Mouse (Mus musculus): ENCODE measurements around the gene Sde2. TPM values are rescaled to one million over a fixed set of nuclear protein-coding genes. Genes with fewer than 3 reads are reported as not detected.
"Not testable (repeated sequence)": the region's sequence is repeated elsewhere in the genome, so short reads cannot be mapped to it uniquely, and the experiment has no call there.

The Sde2 gene
- polyA plus RNA-seq, 1 experiment from 2014 or later = 47.0 TPM

GRCm38 (mm10) chr1:180836467-180836866 lies 14.5 kb upstream of the Sde2 start:
- not testable (repeated sequence) for H3K27me3 ChIP-seq; H3K4me3 ChIP-seq; H3K36me3 ChIP-seq; H3K4me1 ChIP-seq; H3K4me2 ChIP-seq (replicated peaks); H3K9me3 ChIP-seq; H3K9ac ChIP-seq; ATAC-seq (ENCODE audit: insufficient number of reproducible peaks, insufficient read depth, low FRiP score, low TSS enrichment); H3K27ac ChIP-seq
- 86% methylated on average over 8 of the region's 8 CpGs for WGBS

GRCm38 (mm10) chr1:180837186-180837585 lies 13.7 kb upstream of the Sde2 start:
- Histone ChIP-seq H3K36me3 (no peaks in the 10 kb centered on the region), H3K27me3 (no peaks in the 10 kb centered on the region), H3K27ac (no peak overlapping the region), H3K4me1 (no peaks in the 10 kb centered on the region), H3K4me3 (no peak overlapping the region), H3K9me3 (no peaks in the 10 kb centered on the region), H3K4me2 (replicated peaks) (no peak overlapping the region), H3K9ac (no peak overlapping the region)
- 86% methylated on average over 5 of the region's 5 CpGs for WGBS
- no peak for ATAC-seq (ENCODE audit: insufficient number of reproducible peaks, insufficient read depth, low FRiP score, low TSS enrichment)

DNA sequence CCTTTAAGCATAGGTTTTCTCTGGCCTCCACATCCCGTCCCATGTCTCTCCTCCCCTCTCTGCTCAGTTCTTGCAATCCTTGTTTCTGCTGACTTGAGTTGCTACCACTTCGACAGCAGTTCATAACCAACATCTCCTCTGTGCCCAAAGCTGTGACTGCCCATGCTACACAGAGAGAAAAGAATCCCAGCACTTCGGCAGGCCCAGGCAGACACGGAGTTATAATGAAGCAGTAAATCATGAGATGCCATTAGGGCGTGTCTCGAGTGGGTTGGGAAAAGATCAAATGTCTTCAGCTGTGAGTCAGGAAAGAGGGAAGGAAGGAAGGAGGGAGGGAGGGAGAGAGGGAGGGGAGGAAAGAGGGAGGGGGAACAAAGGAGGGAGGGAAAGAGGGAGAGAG lies 12.9 kb upstream of the Sde2 start:
- H3K27me3 ChIP-seq = no peaks in the 10 kb centered on the region

GRCm38 (mm10) chr1:180839201-180839910 lies 11.6 kb upstream of the Sde2 start:
- Histone ChIP-seq H3K27ac (no peak overlapping the region), H3K4me3 (no peak overlapping the region), H3K9me3 (no peaks in the 10 kb centered on the region), H3K9ac (no peak overlapping the region), H3K4me2 (replicated peaks) (no peak overlapping the region), H3K27me3 (no peaks in the 10 kb centered on the region), H3K4me1 (no peaks in the 10 kb centered on the region), H3K36me3 (no peaks in the 10 kb centered on the region)
- WGBS = 71% methylated on average over 8 of the region's 8 CpGs
- no peak for ATAC-seq (ENCODE audit: insufficient number of reproducible peaks, insufficient read depth, low FRiP score, low TSS enrichment)

More for the DNA sequence above, 12.9 kb upstream of the Sde2 start:
- Histone ChIP-seq H3K4me3 (no peak overlapping the region), H3K9ac (no peak overlapping the region), H3K9me3 (no peaks in the 10 kb centered on the region), H3K27ac (no peak overlapping the region), H3K4me1 (no peaks in the 10 kb centered on the region), H3K4me2 (replicated peaks) (no peak overlapping the region), H3K36me3 (no peaks in the 10 kb centered on the region)
- 25% methylated on average over 6 of the region's 6 CpGs for WGBS
- ATAC-seq (ENCODE audit: insufficient number of reproducible peaks, insufficient read depth, low FRiP score, low TSS enrichment) = no peak

- WGBS = 78% methylated on average over 8 of the region's 8 CpGs
- Histone ChIP-seq H3K4me1 (no peaks in the 10 kb centered on the region), H3K9me3 (no peaks in the 10 kb centered on the region), H3K36me3 (no peaks in the 10 kb centered on the region), H3K27ac (no peak overlapping the region), H3K4me3 (no peak overlapping the region), H3K27me3 (no peaks in the 10 kb centered on the region), H3K4me2 (replicated peaks) (no peak overlapping the region), H3K9ac (no peak overlapping the region)
- no peak for ATAC-seq (ENCODE audit: insufficient number of reproducible peaks, insufficient read depth, low FRiP score, low TSS enrichment)
Observed at GRCm38 (mm10) chr1:180841561-180842300, 9.2 kb upstream of the Sde2 start.

GRCm38 (mm10) chr1:180848114-180848510 lies 2.8 kb upstream of the Sde2 start:
- peak overlapping the region; percentile 10 for H3K9ac ChIP-seq
- H3K27ac ChIP-seq = peak overlapping the region; percentile 98
- no peaks in the 10 kb centered on the region for H3K27me3 ChIP-seq
- 3% methylated on average over 9 of the region's 9 CpGs for WGBS
- H3K36me3 ChIP-seq = no peaks in the 10 kb centered on the region
- peak; percentile 16; the same call in 1 of the 2 replicates for ATAC-seq (ENCODE audit: insufficient number of reproducible peaks, insufficient read depth, low FRiP score, low TSS enrichment)
- H3K4me1 ChIP-seq = peaks cover 25% of the 10 kb centered on the region
- peak overlapping the region; percentile 49 for H3K4me2 ChIP-seq (replicated peaks)
- no peaks in the 10 kb centered on the region for H3K9me3 ChIP-seq
- H3K4me3 ChIP-seq = peak overlapping the region; percentile 20

DNA sequence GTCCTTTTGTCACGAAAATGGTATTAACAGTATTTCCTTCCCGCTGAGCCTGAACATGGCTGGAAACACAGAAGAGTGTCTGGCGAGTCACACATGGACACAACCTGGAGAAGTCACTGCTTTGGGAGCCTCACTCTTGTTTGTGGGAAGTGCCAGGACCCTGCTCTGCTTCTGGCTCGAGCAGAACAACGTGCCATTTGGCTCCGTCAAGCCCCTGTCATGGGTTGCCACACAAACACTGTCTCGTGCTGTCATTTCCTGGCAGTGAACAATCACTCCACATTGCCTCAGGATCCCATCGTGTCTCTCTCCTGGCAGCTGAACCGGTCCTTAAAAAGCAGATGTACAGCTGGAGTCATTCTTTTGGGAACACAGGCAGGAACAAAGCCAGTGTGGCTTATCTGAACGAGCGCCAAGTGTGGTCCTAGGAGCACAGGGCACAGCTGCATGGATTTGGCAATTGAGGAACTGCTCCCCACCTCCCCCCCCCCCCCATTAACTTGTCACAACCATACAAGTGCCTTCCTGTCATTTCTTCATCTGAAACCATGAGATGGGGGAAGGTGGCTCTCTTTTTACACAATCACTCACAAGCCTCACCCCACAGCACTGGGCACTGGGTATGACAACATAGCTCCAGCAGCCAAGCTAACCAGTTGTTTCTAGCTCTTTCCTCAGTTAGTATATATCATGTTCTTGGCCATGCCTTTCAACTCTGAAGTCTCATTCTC lies 2.3 kb upstream of the Sde2 start:
- 23% methylated on average over 11 of the region's 11 CpGs for whole genome bisulfite sequencing
- Histone ChIP-seq H3K27ac (peak overlapping the region; percentile 98), H3K36me3 (no peaks in the 10 kb centered on the region), H3K4me2 (replicated peaks) (peak overlapping the region; percentile 49), H3K9me3 (no peaks in the 10 kb centered on the region), H3K27me3 (no peaks in the 10 kb centered on the region), H3K9ac (peak overlapping the region; percentile 10; the same call in 1 of the 2 replicates), H3K4me3 (peak overlapping the region; percentile 20), H3K4me1 (peaks cover 25% of the 10 kb centered on the region)
- no peak for ATAC-seq (ENCODE audit: insufficient number of reproducible peaks, insufficient read depth, low FRiP score, low TSS enrichment)

GRCm38 (mm10) chr1:180849701-180850301 lies 1.1 kb upstream of the Sde2 start:
- no peak for ATAC-seq (ENCODE audit: insufficient number of reproducible peaks, insufficient read depth, low FRiP score, low TSS enrichment)
- Histone ChIP-seq H3K36me3 (no peaks in the 10 kb centered on the region), H3K4me1 (peaks cover 25% of the 10 kb centered on the region), H3K4me2 (replicated peaks) (peak overlapping the region; percentile 55), H3K9me3 (no peaks in the 10 kb centered on the region), H3K27me3 (no peaks in the 10 kb centered on the region), H3K27ac (peak overlapping the region; percentile 98), H3K4me3 (peak overlapping the region; percentile 66), H3K9ac (peak overlapping the region; percentile 68)
- WGBS = 37% methylated on average over 11 of the region's 11 CpGs

DNA sequence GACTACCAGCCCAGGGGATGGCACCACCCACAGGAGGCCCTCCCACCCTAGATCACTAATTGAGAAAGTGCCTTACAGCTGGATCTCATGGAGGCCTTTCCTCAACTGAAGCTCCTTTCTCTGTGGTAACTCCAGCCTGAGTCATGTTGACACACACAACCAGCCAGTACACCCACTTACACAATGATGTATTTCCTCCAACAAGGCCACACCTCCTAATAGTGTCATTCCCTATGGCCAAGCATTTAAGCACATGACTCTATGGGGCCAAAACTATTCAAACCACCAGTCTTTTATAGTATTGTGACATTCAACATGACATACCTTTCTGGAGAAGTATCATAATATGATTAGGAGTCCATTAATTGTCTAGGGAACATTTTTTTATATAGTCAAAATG lies 7.8 kb downstream of the Sde2 start:
- Histone ChIP-seq H3K9me3 (no peaks in the 10 kb centered on the region), H3K4me1 (no peaks in the 10 kb centered on the region), H3K4me2 (replicated peaks) (no peak overlapping the region), H3K27me3 (no peaks in the 10 kb centered on the region), H3K27ac (no peak overlapping the region), H3K4me3 (no peak overlapping the region), H3K36me3 (peaks cover 78% of the 10 kb centered on the region), H3K9ac (no peak overlapping the region)
- no peak for ATAC-seq (ENCODE audit: insufficient number of reproducible peaks, insufficient read depth, low FRiP score, low TSS enrichment)

DNA sequence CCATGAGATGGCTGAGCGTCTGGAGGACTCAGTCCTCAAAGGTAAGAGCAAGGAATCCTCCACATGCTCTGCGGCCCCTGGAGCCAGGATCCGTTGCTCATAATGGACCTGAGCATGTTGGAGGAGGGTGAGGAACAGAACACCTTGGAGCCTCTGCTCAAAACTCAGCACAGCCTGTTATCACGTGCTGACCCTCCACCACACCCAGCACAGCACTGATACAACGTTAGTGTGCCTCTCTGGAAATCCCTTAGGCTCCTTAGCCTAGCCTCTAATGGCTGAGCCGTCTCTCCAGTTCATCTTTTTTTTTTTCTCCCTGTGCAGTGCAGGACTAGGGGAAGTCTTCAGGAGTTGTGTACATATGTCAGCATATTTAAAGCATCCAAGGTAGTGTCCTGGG lies 9.1 kb downstream of the Sde2 start:
- no peak overlapping the region for H3K27ac ChIP-seq
- H3K36me3 ChIP-seq = peaks cover 87% of the 10 kb centered on the region
- no peak for ATAC-seq (ENCODE audit: insufficient number of reproducible peaks, insufficient read depth, low FRiP score, low TSS enrichment)
- H3K27me3 ChIP-seq = no peaks in the 10 kb centered on the region
- WGBS = 89% methylated on average over 6 of the region's 6 CpGs
- no peak overlapping the region for H3K4me2 ChIP-seq (replicated peaks)
- no peaks in the 10 kb centered on the region for H3K4me1 ChIP-seq
- H3K4me3 ChIP-seq = no peak overlapping the region
- H3K9me3 ChIP-seq = no peaks in the 10 kb centered on the region
- no peak overlapping the region for H3K9ac ChIP-seq

DNA sequence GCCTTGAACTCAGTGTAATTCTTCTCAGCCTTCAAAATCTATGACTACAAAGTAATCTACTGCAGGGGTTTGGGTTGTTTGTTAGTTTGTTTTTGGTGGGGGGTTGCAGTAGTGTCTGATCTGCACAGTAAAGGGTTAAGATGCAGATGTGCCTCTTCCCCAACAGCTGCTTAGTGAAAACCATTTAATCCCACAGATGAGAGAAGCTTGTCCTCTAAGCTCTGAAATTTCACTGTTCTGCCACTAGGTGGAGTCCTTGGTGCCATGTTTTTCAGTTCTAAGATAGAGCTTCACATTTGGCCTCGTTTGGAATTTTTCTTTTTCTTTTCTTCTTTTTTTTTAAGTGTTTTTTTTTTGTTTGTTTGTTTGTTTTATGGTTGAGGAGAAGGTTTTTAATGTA lies 12.7 kb downstream of the Sde2 start:
- 23% methylated on average over 1 of the region's 1 CpGs for WGBS
- peaks cover 88% of the 10 kb centered on the region for H3K36me3 ChIP-seq
- H3K27me3 ChIP-seq = no peaks in the 10 kb centered on the region
- H3K27ac ChIP-seq = no peak overlapping the region
- H3K4me3 ChIP-seq = no peak overlapping the region
- no peak for ATAC-seq (ENCODE audit: insufficient number of reproducible peaks, insufficient read depth, low FRiP score, low TSS enrichment)
- H3K9ac ChIP-seq = no peak overlapping the region
- no peak overlapping the region for H3K4me2 ChIP-seq (replicated peaks)
- no peaks in the 10 kb centered on the region for H3K9me3 ChIP-seq
- no peaks in the 10 kb centered on the region for H3K4me1 ChIP-seq
